Mouse (Mus musculus) liver, postnatal 0 days (tissue): ENCODE data around the gene Dhrs13. TPM values are rescaled to one million over a fixed set of nuclear protein-coding genes. Genes with fewer than 3 reads are reported as not detected.

Experiments used
- ATAC-seq: fragments of 200-750 bp; cut with Nextera tagmentation; 2 replicates; pipeline ENCODE4 v1.8.0; 2017; ENCODE audit warnings: mild to moderate bottlenecking, moderate library complexity
- DNase-seq: peaks from one replicate; pipeline ENCODE4 v3.0.0-alpha.2; 2016
- H3K27ac ChIP-seq: fragments of 300-500 bp; sonication (generic); 2 replicates; pipeline ENCODE4 v1.5.1; 2014; ENCODE audit warnings: antibody characterized with exemption, moderate library complexity, mild to moderate bottlenecking, low read depth
- H3K27me3 ChIP-seq: fragments of 300-500 bp; sonication (generic); 2 replicates; pipeline ENCODE4 v1.6.1; 2014; ENCODE audit warnings: low read length, control low read depth, mixed read lengths; ENCODE audit not compliant: insufficient read depth
- H3K36me3 ChIP-seq: fragments of 300-500 bp; sonication (generic); replicated peaks from 2 replicates; pipeline ENCODE4 v1.6.1; 2014; ENCODE audit warnings: mild to moderate bottlenecking, control low read depth, low read length, moderate library complexity, mixed read lengths; ENCODE audit not compliant: insufficient read depth
- H3K4me1 ChIP-seq: fragments of 300-500 bp; sonication (generic); 2 replicates; pipeline ENCODE4 v1.6.1; 2014; ENCODE audit warnings: antibody characterized with exemption, mild to moderate bottlenecking, control low read depth; ENCODE audit not compliant: insufficient read depth
- H3K4me2 ChIP-seq: fragments of 300-500 bp; sonication (generic); 2 replicates; pipeline ENCODE4 v1.6.1; 2014; ENCODE audit warnings: low read depth, mild to moderate bottlenecking, low read length, moderate library complexity, mixed read lengths
- H3K4me3 ChIP-seq: fragments of 300-500 bp; sonication (generic); 2 replicates; pipeline ENCODE4 v1.5.1; 2014; ENCODE audit warnings: low read depth, low read length
- H3K9ac ChIP-seq: fragments of 300-500 bp; sonication (generic); replicated peaks from 2 replicates; pipeline ENCODE4 v1.6.1; 2014; ENCODE audit warnings: mild to moderate bottlenecking, moderate library complexity
- H3K9me3 ChIP-seq: fragments of 300-500 bp; sonication (generic); 2 replicates; pipeline ENCODE4 v1.6.1; 2016; ENCODE audit warnings: mild to moderate bottlenecking, control low read depth, low read length, mixed read lengths
- CTCF ChIP-seq: sonication (generic); IDR thresholded peaks from 2 replicates; pipeline ENCODE4 v1.5.1; 2016; ENCODE audit warnings: antibody characterized with exemption, low read depth
- EP300 ChIP-seq: IDR thresholded peaks from 2 replicates; pipeline ENCODE4 v1.6.1; 2016; ENCODE audit warnings: antibody characterized with exemption, low read depth, mild to moderate bottlenecking
- WGBS: fragments of 180-500 bp; shearing (Covaris S2); extraction: QIAGEN DNeasy Blood & Tissue Kit; methylation state at CpG from one replicate; pipeline ENCODE4 v1.1.7; 2014; ENCODE audit not compliant: insufficient replicate concordance; 5-methylcytosine and 5-hydroxymethylcytosine counted together
- polyA plus RNA-seq: library from polyadenylated mRNA; unstranded; fragments of >200 nt; fragmentation: Nextera tagmentation; extraction: Ambion mirVana; gene quantifications from 2 replicates; pipeline ENCODE4 v1.2.1, GENCODE M21; 2015

Dhrs13 gene
- polyA plus RNA-seq, 1 experiment from 2014 or later = 9.2 TPM

DNA sequence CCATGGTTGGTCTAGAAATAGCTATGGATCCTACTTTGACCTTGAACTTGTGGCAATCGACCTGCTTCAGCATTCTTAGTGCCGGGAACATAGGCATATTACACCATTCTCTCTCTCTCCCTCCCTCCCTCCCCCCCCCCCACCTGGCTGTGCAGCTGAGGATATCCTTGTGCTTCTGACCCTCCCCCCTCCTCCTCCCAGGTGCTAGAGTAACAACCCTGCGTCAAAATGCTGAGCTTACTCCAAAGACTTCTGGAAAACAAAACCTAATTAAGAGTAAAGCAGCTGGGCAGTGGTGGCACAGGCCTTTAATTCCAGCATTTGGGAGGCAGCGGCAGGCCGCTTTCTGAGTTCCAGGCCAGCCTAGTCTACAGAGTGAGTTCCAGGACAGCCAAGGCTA is 37.0 kb downstream of the Dhrs13 start:
- peak overlapping the region; percentile 76 for H3K4me2 ChIP-seq
- H3K4me1 ChIP-seq = peaks cover 29% of the 10 kb centered on the region

DNA sequence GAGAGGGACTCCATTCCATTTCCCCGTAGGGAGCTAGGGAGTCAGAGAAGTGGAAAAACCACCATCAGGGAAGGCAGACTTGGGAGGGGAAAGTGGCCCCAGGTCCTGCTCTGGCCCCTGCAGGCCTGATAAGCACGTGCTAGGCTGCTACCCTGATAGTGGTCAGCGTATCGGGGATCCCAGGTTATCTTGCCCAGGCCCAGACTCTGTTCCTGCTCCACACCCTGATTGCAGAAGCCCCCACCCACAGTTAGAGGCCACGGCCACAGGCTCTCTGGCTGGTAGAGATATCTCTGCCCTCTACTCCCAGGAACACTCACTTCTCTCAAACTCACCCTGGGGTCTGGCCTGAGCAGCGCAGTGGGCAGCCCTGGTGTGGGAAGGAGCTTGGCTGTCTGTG is 37.6 kb downstream of the Dhrs13 start:
- no peaks in the 10 kb centered on the region for H3K27me3 ChIP-seq
- H3K27ac ChIP-seq = peak overlapping the region; percentile 97
- no peaks in the 10 kb centered on the region for H3K9me3 ChIP-seq
- H3K4me3 ChIP-seq = peak overlapping the region; percentile 3; the same call in 1 of the 2 replicates
- 39% methylated on average over 6 of the region's 6 CpGs for WGBS
- peak; percentile 80 for DNase-seq
- peak; percentile 80 for ATAC-seq
- peaks cover 29% of the 10 kb centered on the region for H3K4me1 ChIP-seq
- H3K4me2 ChIP-seq = peak overlapping the region; percentile 76
- H3K36me3 ChIP-seq = peaks cover 25% of the 10 kb centered on the region
- TF ChIP-seq EP300 (peak; percentile 100), CTCF (no peak)
- H3K9ac ChIP-seq = peak overlapping the region; percentile 83

More for the DNA sequence above, 37.0 kb downstream of the Dhrs13 start:
- Histone ChIP-seq H3K27me3 (no peaks in the 10 kb centered on the region), H3K36me3 (peaks cover 20% of the 10 kb centered on the region), H3K4me3 (peak overlapping the region; percentile 3; the same call in 1 of the 2 replicates), H3K27ac (peak overlapping the region; percentile 97), H3K9ac (peak overlapping the region; percentile 83), H3K9me3 (no peaks in the 10 kb centered on the region)
- ATAC-seq (no peak), DNase-seq (peak; percentile 24)
- WGBS = 39% methylated on average over 5 of the region's 5 CpGs
- TF ChIP-seq CTCF (no peak), EP300 (no peak)

DNA sequence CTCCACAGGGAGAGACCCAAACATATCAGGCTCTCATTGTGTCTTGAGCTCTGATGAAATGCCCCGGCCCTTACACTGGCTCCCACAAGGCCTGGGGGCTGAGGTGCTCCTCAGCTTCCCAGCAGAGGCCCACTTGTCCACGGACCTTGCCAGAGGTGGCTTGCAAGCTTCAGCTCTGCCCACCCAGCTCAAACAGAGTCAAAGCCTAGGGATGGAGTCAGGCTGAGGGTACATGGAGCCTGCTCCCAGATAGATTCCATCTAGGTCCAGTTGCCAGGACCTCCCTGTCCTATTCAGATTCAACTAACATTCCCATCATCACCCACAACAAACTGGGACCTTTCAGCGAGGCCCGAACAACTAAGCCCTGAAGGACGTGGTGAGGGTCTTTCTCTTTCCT is 39.9 kb downstream of the Dhrs13 start:
- Histone ChIP-seq H3K4me3 (peak overlapping the region; percentile 68), H3K36me3 (peaks cover 39% of the 10 kb centered on the region), H3K27me3 (no peaks in the 10 kb centered on the region), H3K4me1 (peaks cover 20% of the 10 kb centered on the region), H3K9me3 (no peaks in the 10 kb centered on the region), H3K27ac (peak overlapping the region; percentile 97), H3K9ac (peak overlapping the region; percentile 83), H3K4me2 (peak overlapping the region; percentile 76)
- DNase-seq = peak; percentile 16
- ATAC-seq = no peak
- WGBS = 60% methylated on average over 5 of the region's 5 CpGs
- TF ChIP-seq EP300 (no peak), CTCF (no peak)

DNA sequence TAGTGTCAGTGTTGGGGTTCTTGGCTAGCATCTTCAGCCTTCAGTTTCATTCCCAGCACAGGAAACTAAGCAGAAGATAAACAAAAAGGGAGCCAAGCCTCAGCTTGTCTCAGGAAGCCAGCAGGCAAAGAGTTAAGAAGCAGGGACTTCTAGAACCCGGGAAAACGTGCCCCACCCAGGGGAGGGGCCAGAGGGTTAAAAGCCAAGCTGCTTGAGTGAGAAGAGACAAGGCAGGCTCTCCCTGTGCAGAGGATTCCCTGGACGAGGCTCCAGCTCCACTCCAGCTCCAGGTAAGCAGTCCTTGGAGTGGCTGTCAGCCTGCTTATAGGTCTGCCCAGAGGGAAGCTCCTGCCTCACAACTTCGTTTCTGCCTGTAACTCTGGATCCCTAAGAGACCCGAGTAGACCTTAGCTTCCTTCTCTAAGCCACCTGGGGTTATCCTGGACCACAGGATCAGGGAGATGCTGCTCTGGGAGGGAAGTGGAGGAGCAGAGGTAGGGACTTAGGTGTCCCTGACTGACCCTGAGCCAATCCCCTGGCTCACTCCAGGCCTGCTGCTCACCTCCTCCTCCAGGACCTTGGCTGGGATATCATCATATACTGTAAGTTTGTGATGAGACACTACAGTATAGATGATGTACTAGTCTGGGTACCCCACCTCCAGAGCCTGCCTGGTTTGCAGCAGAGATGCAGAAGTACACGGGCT is 40.5 kb downstream of the Dhrs13 start:
- peak overlapping the region; percentile 68 for H3K4me3 ChIP-seq
- peak overlapping the region; percentile 83 for H3K9ac ChIP-seq
- peak overlapping the region; percentile 97 for H3K27ac ChIP-seq
- TF ChIP-seq CTCF (no peak), EP300 (peak; percentile 89)
- peak overlapping the region; percentile 76 for H3K4me2 ChIP-seq
- ATAC-seq (peak; percentile 46), DNase-seq (peak; percentile 86)
- H3K4me1 ChIP-seq = peaks cover 14% of the 10 kb centered on the region; the same call in 1 of the 2 replicates
- no peaks in the 10 kb centered on the region for H3K9me3 ChIP-seq
- no peaks in the 10 kb centered on the region for H3K27me3 ChIP-seq
- peaks cover 42% of the 10 kb centered on the region for H3K36me3 ChIP-seq
- 29% methylated on average over 6 of the region's 6 CpGs for WGBS

DNA sequence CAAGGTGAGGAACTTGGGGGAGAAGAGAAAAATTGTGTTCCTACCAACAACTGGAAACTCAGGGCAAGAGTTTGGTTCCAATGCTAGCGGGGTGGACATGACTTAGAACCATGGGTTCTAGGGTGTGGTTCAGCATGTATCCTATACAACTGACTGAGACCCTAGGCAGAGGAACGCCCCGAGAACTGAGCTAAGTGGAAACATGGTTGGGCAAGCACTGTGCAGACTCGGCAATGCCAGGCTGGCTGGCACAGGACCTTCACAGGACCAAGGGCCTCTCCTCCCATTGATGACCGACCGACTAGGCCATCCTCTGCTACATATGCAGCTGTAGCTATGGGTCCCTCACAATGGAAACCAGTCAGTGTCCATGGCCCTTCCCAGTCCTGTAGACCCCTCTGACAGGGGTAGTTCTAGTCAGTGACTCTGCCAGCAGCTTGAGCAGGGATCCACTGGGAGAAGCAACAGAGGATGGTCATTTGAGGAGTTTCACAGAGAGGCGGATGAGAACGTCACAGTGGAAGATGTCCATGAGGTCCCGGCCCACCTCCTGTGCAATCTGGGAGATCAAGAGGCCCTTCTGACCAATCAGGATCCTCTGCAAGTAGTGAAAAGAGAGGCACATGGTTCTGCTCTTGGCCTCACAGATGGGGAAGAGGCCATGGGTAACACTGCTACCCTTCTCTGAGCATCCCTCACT is 41.6 kb downstream of the Dhrs13 start:
- Histone ChIP-seq H3K9ac (peak overlapping the region; percentile 83), H3K4me3 (peak overlapping the region; percentile 68), H3K9me3 (no peaks in the 10 kb centered on the region), H3K36me3 (peaks cover 48% of the 10 kb centered on the region), H3K4me2 (peak overlapping the region; percentile 76), H3K27ac (peak overlapping the region; percentile 97), H3K4me1 (peaks cover 11% of the 10 kb centered on the region; the same call in 1 of the 2 replicates), H3K27me3 (no peaks in the 10 kb centered on the region)
- 65% methylated on average over 9 of the region's 9 CpGs for WGBS
- DNase-seq = peak; percentile 45
- TF ChIP-seq EP300 (no peak; the same call in 1 of the 2 replicates), CTCF (no peak)
- ATAC-seq = peak; percentile 6

DNA sequence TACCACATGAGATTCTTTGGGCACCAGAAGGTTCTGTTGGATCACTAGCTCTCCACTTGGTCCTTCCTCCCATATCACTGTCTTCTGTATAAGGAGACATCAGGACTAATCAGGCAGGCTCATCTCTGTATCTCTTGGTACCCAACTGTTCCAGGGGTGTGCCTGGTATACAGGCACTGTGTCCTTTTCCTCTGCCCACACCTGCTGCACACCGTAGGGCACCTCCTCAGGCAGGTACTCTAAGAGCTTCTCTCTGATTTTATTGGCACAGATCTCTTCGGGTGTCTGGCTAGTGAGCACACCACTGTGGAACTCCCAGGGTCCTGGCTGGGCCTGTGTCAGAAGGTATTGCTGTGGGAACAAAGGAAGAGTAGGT is 42.2 kb downstream of the Dhrs13 start:
- TF ChIP-seq EP300 (peak; percentile 47; the same call in 1 of the 2 replicates), CTCF (no peak)
- Histone ChIP-seq H3K36me3 (peaks cover 48% of the 10 kb centered on the region), H3K4me2 (peak overlapping the region; percentile 76), H3K27ac (peak overlapping the region; percentile 97), H3K27me3 (no peaks in the 10 kb centered on the region), H3K9me3 (no peaks in the 10 kb centered on the region), H3K4me1 (peaks cover 15% of the 10 kb centered on the region; the same call in 1 of the 2 replicates), H3K4me3 (peak overlapping the region; percentile 68), H3K9ac (peak overlapping the region; percentile 83)
- DNase-seq (no peak), ATAC-seq (peak; percentile 1; the same call in 1 of the 2 replicates)
- WGBS = 75% methylated on average over 2 of the region's 2 CpGs
